Mouse (Mus musculus): ENCODE measurements around the gene Gm10198. TPM values are rescaled to one million over a fixed set of nuclear protein-coding genes. Genes with fewer than 3 reads are reported as not detected.

The Gm10198 gene
- polyA plus RNA-seq (2015; fragmentation: Nextera tagmentation; extraction: Ambion mirVana), result not detected in 2 replicates

DNA sequence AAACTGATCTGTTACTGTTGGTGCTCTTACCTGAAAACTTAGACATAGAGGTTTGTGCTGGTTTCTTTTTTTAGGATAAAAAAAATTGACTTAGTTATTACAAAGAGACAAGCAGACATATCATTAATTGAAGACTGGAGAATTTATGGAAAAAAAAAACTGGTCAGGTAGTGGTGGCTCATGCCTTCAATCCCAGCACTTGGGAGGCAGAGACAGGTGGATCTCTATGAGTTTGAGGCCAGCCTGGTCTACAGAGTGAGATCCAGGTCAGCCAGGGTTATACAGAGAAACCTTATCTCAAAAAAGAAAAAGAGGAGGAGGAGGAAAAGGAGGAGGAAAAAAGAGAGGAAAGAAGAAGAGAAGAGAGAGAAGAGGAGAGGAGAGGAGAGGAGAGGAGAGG, at the start of gene Gm10198:
TSS of gene Gm10198 (plus strand) at position 301 of the 400 bp plus-strand sequence.
- H3K27me3 ChIP-seq (replicated peaks), result no peaks in the 10 kb centered on the region
- no peaks in the 10 kb centered on the region for H3K36me3 ChIP-seq
- H3K4me1 ChIP-seq, result no peaks in the 10 kb centered on the region
- no peak within 1 kb of the TSS for H3K4me3 ChIP-seq (replicated peaks)
- no peak within 1 kb of the TSS for H3K9ac ChIP-seq (replicated peaks)
- H3K27ac ChIP-seq (replicated peaks), result no peak within 1 kb of the TSS
- H3K4me2 ChIP-seq, result no peak within 1 kb of the TSS
- no peak for ATAC-seq (ENCODE audit: low FRiP score)
- no peaks in the 10 kb centered on the region for H3K9me3 ChIP-seq (replicated peaks)

- H3K4me1 ChIP-seq, result no peaks in the 10 kb centered on the region
- no peaks in the 10 kb centered on the region for H3K27me3 ChIP-seq (replicated peaks)
- H3K9me3 ChIP-seq (replicated peaks), result no peaks in the 10 kb centered on the region
- WGBS, result 92% methylated on average over 5 of the region's 5 CpGs
- H3K27ac ChIP-seq (replicated peaks), result no peak overlapping the region
- no peak overlapping the region for H3K4me3 ChIP-seq (replicated peaks)
- no peak for ATAC-seq (ENCODE audit: low FRiP score)
- no peaks in the 10 kb centered on the region for H3K36me3 ChIP-seq
- H3K4me2 ChIP-seq, result no peak overlapping the region
- no peak overlapping the region for H3K9ac ChIP-seq (replicated peaks)
Observed at GRCm38 (mm10) chr13:111545286-111545685, 47.3 kb upstream of the Gm10198 start.

GRCm38 (mm10) chr13:111552769-111553168, 39.8 kb upstream of the Gm10198 start:
- Histone ChIP-seq H3K4me1 (no peaks in the 10 kb centered on the region), H3K27me3 (replicated peaks) (no peaks in the 10 kb centered on the region), H3K9me3 (replicated peaks) (no peaks in the 10 kb centered on the region), H3K36me3 (no peaks in the 10 kb centered on the region), H3K27ac (replicated peaks) (no peak overlapping the region), H3K4me3 (replicated peaks) (no peak overlapping the region), H3K9ac (replicated peaks) (no peak overlapping the region), H3K4me2 (no peak overlapping the region)
- 94% methylated on average over 7 of the region's 7 CpGs for WGBS
- ATAC-seq (ENCODE audit: low FRiP score), result no peak

- H3K4me1 ChIP-seq, result no peaks in the 10 kb centered on the region
- no peaks in the 10 kb centered on the region for H3K9me3 ChIP-seq (replicated peaks)
- no peaks in the 10 kb centered on the region for H3K27me3 ChIP-seq (replicated peaks)
- H3K4me2 ChIP-seq, result no peak overlapping the region
- 89% methylated on average over 7 of the region's 7 CpGs for WGBS
- H3K36me3 ChIP-seq, result no peaks in the 10 kb centered on the region
- no peak for ATAC-seq (ENCODE audit: low FRiP score)
- H3K27ac ChIP-seq (replicated peaks), result no peak overlapping the region
- H3K4me3 ChIP-seq (replicated peaks), result no peak overlapping the region
- H3K9ac ChIP-seq (replicated peaks), result no peak overlapping the region
Observed at GRCm38 (mm10) chr13:111553182-111553581, 39.4 kb upstream of the Gm10198 start.

- H3K9ac ChIP-seq (replicated peaks), result no peak overlapping the region
- H3K36me3 ChIP-seq, result no peaks in the 10 kb centered on the region
- H3K27me3 ChIP-seq (replicated peaks), result no peaks in the 10 kb centered on the region
- no peak overlapping the region for H3K4me2 ChIP-seq
- no peak for ATAC-seq (ENCODE audit: low FRiP score)
- H3K4me3 ChIP-seq (replicated peaks), result no peak overlapping the region
- H3K9me3 ChIP-seq (replicated peaks), result no peaks in the 10 kb centered on the region
- WGBS, result 82% methylated on average over 8 of the region's 8 CpGs
- H3K4me1 ChIP-seq, result no peaks in the 10 kb centered on the region
- H3K27ac ChIP-seq (replicated peaks), result no peak overlapping the region
Observed at GRCm38 (mm10) chr13:111553941-111554340, 38.6 kb upstream of the Gm10198 start.

DNA sequence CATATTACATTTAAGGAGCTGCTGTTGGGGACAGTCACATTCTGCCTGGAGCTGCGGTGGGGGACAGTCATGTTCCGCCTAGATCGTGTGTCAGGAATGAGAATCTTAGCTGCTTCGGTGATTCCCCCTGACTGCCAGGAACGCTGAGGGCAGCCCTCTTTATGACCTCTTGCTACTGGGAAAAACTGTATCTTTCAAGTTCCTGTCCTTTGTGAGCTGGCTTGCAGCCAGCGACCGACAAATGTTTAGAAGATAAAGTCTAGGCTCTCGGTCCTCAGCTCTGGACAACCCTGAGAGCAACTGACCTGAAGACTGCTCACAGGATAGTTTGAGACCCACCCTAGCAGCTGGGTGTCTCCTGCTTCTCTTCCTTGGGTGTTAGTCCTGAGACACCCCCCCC, 37.3 kb upstream of the Gm10198 start:
- no peaks in the 10 kb centered on the region for H3K9me3 ChIP-seq (replicated peaks)
- no peak overlapping the region for H3K4me2 ChIP-seq
- H3K9ac ChIP-seq (replicated peaks), result no peak overlapping the region
- ATAC-seq (ENCODE audit: low FRiP score), result no peak
- no peaks in the 10 kb centered on the region for H3K36me3 ChIP-seq
- H3K4me3 ChIP-seq (replicated peaks), result no peak overlapping the region
- no peak overlapping the region for H3K27ac ChIP-seq (replicated peaks)
- 43% methylated on average over 8 of the region's 8 CpGs for WGBS
- H3K27me3 ChIP-seq (replicated peaks), result no peaks in the 10 kb centered on the region
- H3K4me1 ChIP-seq, result no peaks in the 10 kb centered on the region

- Histone ChIP-seq H3K9ac (replicated peaks) (no peak overlapping the region), H3K4me2 (no peak overlapping the region), H3K4me3 (replicated peaks) (no peak overlapping the region), H3K27me3 (replicated peaks) (no peaks in the 10 kb centered on the region), H3K4me1 (no peaks in the 10 kb centered on the region), H3K36me3 (no peaks in the 10 kb centered on the region), H3K27ac (replicated peaks) (no peak overlapping the region), H3K9me3 (replicated peaks) (no peaks in the 10 kb centered on the region)
- 85% methylated on average over 4 of the region's 4 CpGs for WGBS
- no peak for ATAC-seq (ENCODE audit: low FRiP score)
Observed at GRCm38 (mm10) chr13:111556375-111556774, 36.2 kb upstream of the Gm10198 start.

DNA sequence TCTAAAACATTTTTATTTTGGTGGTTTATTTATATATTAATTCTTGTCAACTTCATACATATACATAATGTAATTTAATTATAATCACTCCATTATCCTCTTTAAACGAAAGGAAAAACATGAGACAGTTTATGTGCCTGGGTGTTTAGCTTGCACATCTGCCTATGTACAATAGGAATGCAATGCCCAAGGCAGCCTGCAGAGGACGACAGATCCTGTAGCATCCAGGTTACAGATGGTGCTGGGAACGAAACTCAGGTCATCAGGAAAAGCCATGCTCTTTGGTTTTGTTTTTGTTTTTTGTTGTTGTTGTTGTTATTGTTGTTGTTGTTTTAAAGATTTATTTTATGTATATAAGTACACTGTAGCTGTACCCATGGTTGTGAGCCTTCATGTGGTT, 32.4 kb upstream of the Gm10198 start:
- no peak overlapping the region for H3K4me2 ChIP-seq
- 91% methylated on average over 3 of the region's 3 CpGs for WGBS

GRCm38 (mm10) chr13:111562595-111562994, 30.0 kb upstream of the Gm10198 start:
- no peak for ATAC-seq (ENCODE audit: low FRiP score)
- no peaks in the 10 kb centered on the region for H3K36me3 ChIP-seq
- no peak overlapping the region for H3K9ac ChIP-seq (replicated peaks)
- no peaks in the 10 kb centered on the region for H3K9me3 ChIP-seq (replicated peaks)
- H3K27ac ChIP-seq (replicated peaks), result no peak overlapping the region
- no peaks in the 10 kb centered on the region for H3K4me1 ChIP-seq
- H3K4me3 ChIP-seq (replicated peaks), result no peak overlapping the region
- WGBS, result 77% methylated on average over 5 of the region's 5 CpGs
- no peaks in the 10 kb centered on the region for H3K27me3 ChIP-seq (replicated peaks)
- H3K4me2 ChIP-seq, result no peak overlapping the region

More for the DNA sequence above, 32.4 kb upstream of the Gm10198 start:
- ATAC-seq (ENCODE audit: low FRiP score), result no peak
- H3K4me3 ChIP-seq (replicated peaks), result no peak overlapping the region
- no peaks in the 10 kb centered on the region for H3K36me3 ChIP-seq
- H3K4me1 ChIP-seq, result no peaks in the 10 kb centered on the region
- H3K27ac ChIP-seq (replicated peaks), result no peak overlapping the region
- no peak overlapping the region for H3K9ac ChIP-seq (replicated peaks)
- H3K27me3 ChIP-seq (replicated peaks), result no peaks in the 10 kb centered on the region
- H3K9me3 ChIP-seq (replicated peaks), result no peaks in the 10 kb centered on the region

GRCm38 (mm10) chr13:111574196-111574595, 18.4 kb upstream of the Gm10198 start:
- H3K4me1 ChIP-seq, result no peaks in the 10 kb centered on the region
- no peak overlapping the region for H3K9ac ChIP-seq (replicated peaks)
- no peaks in the 10 kb centered on the region for H3K9me3 ChIP-seq (replicated peaks)
- H3K27me3 ChIP-seq (replicated peaks), result no peaks in the 10 kb centered on the region
- no peak overlapping the region for H3K27ac ChIP-seq (replicated peaks)
- ATAC-seq (ENCODE audit: low FRiP score), result no peak
- no peak overlapping the region for H3K4me2 ChIP-seq
- H3K4me3 ChIP-seq (replicated peaks), result no peak overlapping the region
- no peaks in the 10 kb centered on the region for H3K36me3 ChIP-seq
- WGBS, result 45% methylated on average over 4 of the region's 4 CpGs

DNA sequence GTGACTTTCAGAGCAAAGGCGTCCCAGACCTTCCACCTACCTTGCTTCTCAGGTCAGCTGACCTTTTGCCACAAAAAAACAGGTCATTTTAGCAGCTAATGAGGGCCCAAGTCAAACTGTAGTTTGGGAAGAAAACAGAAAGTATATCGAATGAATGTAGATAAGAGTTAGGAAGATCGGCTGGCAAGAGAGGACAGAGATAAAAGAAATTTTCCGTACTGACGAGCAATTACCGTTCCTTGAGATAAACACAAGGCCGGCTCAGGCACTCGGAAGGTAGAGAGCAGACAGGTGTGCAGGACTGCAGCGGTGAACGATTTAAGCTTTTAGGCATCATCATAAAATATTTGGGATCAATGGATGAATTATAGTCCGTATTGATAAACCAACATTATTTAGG, 15.4 kb upstream of the Gm10198 start:
- Histone ChIP-seq H3K27me3 (replicated peaks) (no peaks in the 10 kb centered on the region), H3K4me3 (replicated peaks) (no peak overlapping the region), H3K9me3 (replicated peaks) (0 out of 2 replicates have a peak, but pooled peaks cover 3% of the 10 kb centered on the region), H3K36me3 (no peaks in the 10 kb centered on the region), H3K4me2 (no peak overlapping the region), H3K27ac (replicated peaks) (no peak overlapping the region), H3K9ac (replicated peaks) (no peak overlapping the region), H3K4me1 (no peaks in the 10 kb centered on the region)
- 95% methylated on average over 11 of the region's 11 CpGs for WGBS
- ATAC-seq (ENCODE audit: low FRiP score), result no peak

DNA sequence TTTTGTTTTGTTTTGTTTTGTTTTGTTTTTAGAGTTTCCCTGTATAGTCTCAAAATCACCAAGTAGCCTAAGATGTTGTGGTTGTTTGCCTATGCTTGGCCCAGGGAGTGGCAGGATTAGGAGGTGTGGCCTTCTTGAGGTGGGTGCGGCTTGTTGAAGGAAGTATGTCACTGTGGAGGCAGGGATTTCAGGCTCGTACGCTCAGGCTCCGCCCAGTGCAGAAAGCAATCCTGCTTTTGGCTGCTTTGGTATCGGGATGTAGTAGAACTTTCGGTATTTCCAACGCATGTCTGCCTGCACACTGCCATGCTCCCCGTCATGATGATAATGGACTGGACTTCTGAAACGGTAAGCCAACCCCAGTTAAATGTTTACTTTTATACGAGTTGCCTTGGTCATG, 12.5 kb upstream of the Gm10198 start:
- Histone ChIP-seq H3K27ac (replicated peaks) (no peak overlapping the region), H3K9ac (replicated peaks) (no peak overlapping the region), H3K27me3 (replicated peaks) (no peaks in the 10 kb centered on the region), H3K4me3 (replicated peaks) (no peak overlapping the region), H3K4me1 (no peaks in the 10 kb centered on the region), H3K9me3 (replicated peaks) (0 out of 2 replicates have a peak, but pooled peaks cover 3% of the 10 kb centered on the region), H3K36me3 (no peaks in the 10 kb centered on the region), H3K4me2 (no peak overlapping the region)
- no peak for ATAC-seq (ENCODE audit: low FRiP score)
- 94% methylated on average over 10 of the region's 10 CpGs for WGBS

- H3K27me3 ChIP-seq (replicated peaks), result no peaks in the 10 kb centered on the region
- H3K4me1 ChIP-seq, result no peaks in the 10 kb centered on the region
- no peak overlapping the region for H3K4me3 ChIP-seq (replicated peaks)
- 87% methylated on average over 7 of the region's 7 CpGs for WGBS
- no peaks in the 10 kb centered on the region for H3K9me3 ChIP-seq (replicated peaks)
- no peak overlapping the region for H3K27ac ChIP-seq (replicated peaks)
- ATAC-seq (ENCODE audit: low FRiP score), result no peak
- no peak overlapping the region for H3K9ac ChIP-seq (replicated peaks)
- H3K36me3 ChIP-seq, result no peaks in the 10 kb centered on the region
- H3K4me2 ChIP-seq, result no peak overlapping the region
Observed at GRCm38 (mm10) chr13:111598111-111598510, 5.5 kb downstream of the Gm10198 start.
